Mouse (Mus musculus) thymus, postnatal 25 days (tissue): ENCODE results near the gene Pm20d1.

ENCODE experiments used
- DNase-seq: peaks from one replicate; pipeline ENCODE4 v3.0.0; 2022

Pm20d1 gene

GRCm38 (mm10) chr1:131797202-131797909 lies at the start of gene Pm20d1:
TSS of gene Pm20d1 (plus strand) at chr1:131797381.
- no peak for DNase-seq

GRCm38 (mm10) chr1:131747761-131748160 lies 49.4 kb upstream of the Pm20d1 start:
- DNase-seq: no peak

GRCm38 (mm10) chr1:131748636-131749035 lies 48.5 kb upstream of the Pm20d1 start:
- DNase-seq: no peak

- DNase-seq: no peak
These were observed 47.3 kb upstream of the Pm20d1 start for GRCm38 (mm10) chr1:131749706-131750545.

- DNase-seq: no peak
These were observed 45.8 kb upstream of the Pm20d1 start for GRCm38 (mm10) chr1:131751181-131751890.

GRCm38 (mm10) chr1:131751891-131752311 lies 45.3 kb upstream of the Pm20d1 start:
- no peak for DNase-seq

GRCm38 (mm10) chr1:131754212-131754829 lies 42.9 kb upstream of the Pm20d1 start:
- DNase-seq: no peak

- DNase-seq: no peak
These were observed 42.3 kb upstream of the Pm20d1 start for GRCm38 (mm10) chr1:131754916-131755315.

GRCm38 (mm10) chr1:131757211-131757610 lies 40.0 kb upstream of the Pm20d1 start:
- no peak for DNase-seq

- no peak for DNase-seq
These were observed 38.4 kb upstream of the Pm20d1 start for GRCm38 (mm10) chr1:131758796-131759195.

- DNase-seq: no peak
These were observed 37.3 kb upstream of the Pm20d1 start for GRCm38 (mm10) chr1:131759667-131760427.

GRCm38 (mm10) chr1:131760428-131760820 lies 36.8 kb upstream of the Pm20d1 start:
- DNase-seq: no peak

- DNase-seq: no peak
These were observed 35.9 kb upstream of the Pm20d1 start for GRCm38 (mm10) chr1:131761079-131761831.

- DNase-seq: no peak
These were observed 33.5 kb upstream of the Pm20d1 start for GRCm38 (mm10) chr1:131763683-131764082.

GRCm38 (mm10) chr1:131764581-131765338 lies 32.4 kb upstream of the Pm20d1 start:
- DNase-seq: no peak

- peak; percentile 78 for DNase-seq
These were observed 31.7 kb upstream of the Pm20d1 start for GRCm38 (mm10) chr1:131765357-131766001.

GRCm38 (mm10) chr1:131769296-131769695 lies 27.9 kb upstream of the Pm20d1 start:
- no peak for DNase-seq

- DNase-seq: no peak
These were observed 26.5 kb upstream of the Pm20d1 start for GRCm38 (mm10) chr1:131770656-131771055.

GRCm38 (mm10) chr1:131771440-131771839 lies 25.7 kb upstream of the Pm20d1 start:
- no peak for DNase-seq

GRCm38 (mm10) chr1:131794591-131794990 lies 2.6 kb upstream of the Pm20d1 start:
- DNase-seq: no peak
